Mouse (Mus musculus) G1E (cell line): ENCODE data around the gene Pde4d. TPM values are rescaled to one million over a fixed set of nuclear protein-coding genes. Genes with fewer than 3 reads are reported as not detected.

ENCODE experiments used
- ATAC-seq: 2 replicates; pipeline ENCODE4 v1.8.0; 2016; ENCODE audit warnings: mild to moderate bottlenecking; ENCODE audit not compliant: insufficient number of reproducible peaks, poor library complexity, low FRiP score, severe bottlenecking; ENCODE audit errors: extremely low read depth
- DNase-seq: peaks from one replicate; pipeline ENCODE4 v3.0.0; 2012; ENCODE audit warnings: low spot score
- H3K27me3 ChIP-seq: 2 replicates; pipeline ENCODE4 v1.6.1; 2012; ENCODE audit warnings: mild to moderate bottlenecking, low read length, inconsistent platforms; ENCODE audit not compliant: insufficient read depth
- H3K36me3 ChIP-seq: replicated peaks from 2 replicates; pipeline ENCODE3; 2012; ENCODE audit warnings: mild to moderate bottlenecking, inconsistent platforms
- H3K4me1 ChIP-seq: 2 replicates; pipeline ENCODE4 v1.6.1; 2012; ENCODE audit warnings: low read depth, low read length, inconsistent platforms, mixed read lengths; ENCODE audit not compliant: insufficient read depth
- H3K4me3 ChIP-seq: 2 replicates; pipeline ENCODE4 v1.5.1; 2012; ENCODE audit warnings: low read depth, mild to moderate bottlenecking, inconsistent platforms, low read length, moderate library complexity, mixed read lengths
- H3K9me3 ChIP-seq: replicated peaks from 2 replicates; pipeline ENCODE4 v1.6.1; 2012; ENCODE audit warnings: inconsistent platforms
- CTCF ChIP-seq: IDR thresholded peaks from 2 replicates; pipeline ENCODE4 v1.5.1; 2012; ENCODE audit warnings: low read depth, low read length, inconsistent platforms, mixed read lengths
- GATA1 ChIP-seq: IDR thresholded peaks from 2 replicates; pipeline ENCODE4 v1.6.1; 2012; ENCODE audit warnings: borderline replicate concordance, low read length, inconsistent platforms, mixed read lengths
- GATA2 ChIP-seq: IDR thresholded peaks from 2 replicates; pipeline ENCODE4 v1.6.1; 2012; ENCODE audit warnings: low read depth, low read length, inconsistent platforms, borderline replicate concordance
- POLR2AphosphoS5 ChIP-seq: IDR thresholded peaks from 2 replicates; pipeline ENCODE4 v1.6.1; 2012; ENCODE audit warnings: low read depth, low read length, inconsistent platforms; ENCODE audit not compliant: insufficient replicate concordance
- TAL1 ChIP-seq: conservative IDR thresholded peaks from 2 replicates; pipeline ENCODE4 v1.6.1; 2012; ENCODE audit warnings: low read depth, low read length, inconsistent platforms, mixed read lengths
- polyA plus RNA-seq: library from polyadenylated mRNA; stranded (reverse); fragments of >175 nt; gene quantifications from 2 replicates; pipeline ENCODE4 v1.2.3, GENCODE M21; 2012
- total RNA-seq, 2 experiments: library from RNA; stranded (forward) in 1 of 2; stranded (reverse) in 1 of 2; fragments of 200-1000 nt in 1 of 2; fragments of >200 nt in 1 of 2; fragmentation: Nextera tagmentation in 1 of 2; gene quantifications; 2 replicates each; pipeline ENCODE4 v1.2.3; 2014 to 2017

Gene Pde4d
- total and polyA plus RNA-seq, 3 experiments, result 8.2 to 124 (median 22.6) TPM

DNA sequence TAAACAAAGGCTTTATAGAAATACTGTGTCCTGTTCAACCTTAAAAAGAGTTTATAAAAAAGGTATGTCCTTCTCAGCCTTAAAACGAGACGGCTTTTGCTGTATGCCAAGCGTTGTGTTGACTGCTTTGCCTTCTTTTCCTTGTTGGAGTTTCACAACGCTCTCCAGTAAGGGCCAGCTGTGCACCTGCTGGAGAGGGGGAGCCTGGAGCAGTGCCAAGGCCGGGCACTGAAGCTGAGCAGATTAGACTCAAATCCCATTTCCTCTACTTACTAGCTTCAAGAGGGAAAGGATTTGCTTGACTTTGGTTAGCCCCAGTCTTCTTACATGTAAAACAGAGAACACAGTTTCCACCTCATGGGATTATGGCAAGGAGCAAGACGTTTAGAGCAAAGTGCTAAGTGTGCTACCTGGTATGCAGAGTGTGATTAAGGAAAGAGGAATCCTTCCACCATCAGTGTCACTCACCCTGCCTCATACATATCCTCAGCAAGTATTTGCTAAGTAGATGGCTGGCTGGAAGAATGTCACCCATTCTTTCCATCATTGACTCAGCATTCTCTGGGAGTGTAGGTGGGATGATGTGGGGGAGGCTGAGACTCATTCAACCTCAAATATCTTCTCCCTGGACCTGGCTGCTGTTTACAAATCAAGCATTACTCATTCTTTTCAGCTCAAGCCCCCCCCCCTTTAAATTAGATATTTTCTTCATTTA lies 149.6 kb downstream of the Pde4d start:
- no peaks in the 10 kb centered on the region for H3K36me3 ChIP-seq
- no peak for DNase-seq

DNA sequence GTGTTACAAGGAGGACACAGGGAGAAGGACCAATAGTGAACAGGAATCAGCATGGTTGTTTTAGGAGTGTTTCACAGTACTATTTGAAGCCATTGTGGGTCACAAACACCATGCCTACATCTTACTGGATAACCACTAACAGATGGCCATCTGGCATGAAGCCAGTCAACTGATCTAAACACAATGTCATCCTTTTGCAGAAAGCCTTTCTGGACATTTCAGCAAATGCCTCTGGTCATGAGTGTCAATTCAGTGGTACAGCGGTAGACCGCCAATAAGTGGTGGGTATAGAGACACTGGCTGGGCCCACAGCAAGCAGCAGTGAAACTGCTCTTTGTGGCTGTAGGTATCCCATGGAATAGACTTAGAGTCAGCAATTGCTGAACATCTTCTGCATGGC lies 151.3 kb downstream of the Pde4d start:
- no peaks in the 10 kb centered on the region for H3K36me3 ChIP-seq
- H3K4me3 ChIP-seq, result no peak overlapping the region
- H3K9me3 ChIP-seq, result no peaks in the 10 kb centered on the region
- H3K27me3 ChIP-seq, result no peaks in the 10 kb centered on the region
- no peak for DNase-seq
- ATAC-seq, result no peak
- H3K4me1 ChIP-seq, result no peaks in the 10 kb centered on the region
- TF ChIP-seq TAL1 (no peak), CTCF (no peak), POLR2AphosphoS5 (no peak), GATA1 (no peak), GATA2 (no peak)

More for the DNA sequence above, 149.6 kb downstream of the Pde4d start:
- H3K4me1 ChIP-seq, result no peaks in the 10 kb centered on the region
- no peaks in the 10 kb centered on the region for H3K27me3 ChIP-seq
- H3K4me3 ChIP-seq, result no peak overlapping the region
- H3K9me3 ChIP-seq, result no peaks in the 10 kb centered on the region
- no peak for ATAC-seq
- TF ChIP-seq GATA2 (no peak), GATA1 (no peak), POLR2AphosphoS5 (no peak), CTCF (no peak), TAL1 (no peak)

DNA sequence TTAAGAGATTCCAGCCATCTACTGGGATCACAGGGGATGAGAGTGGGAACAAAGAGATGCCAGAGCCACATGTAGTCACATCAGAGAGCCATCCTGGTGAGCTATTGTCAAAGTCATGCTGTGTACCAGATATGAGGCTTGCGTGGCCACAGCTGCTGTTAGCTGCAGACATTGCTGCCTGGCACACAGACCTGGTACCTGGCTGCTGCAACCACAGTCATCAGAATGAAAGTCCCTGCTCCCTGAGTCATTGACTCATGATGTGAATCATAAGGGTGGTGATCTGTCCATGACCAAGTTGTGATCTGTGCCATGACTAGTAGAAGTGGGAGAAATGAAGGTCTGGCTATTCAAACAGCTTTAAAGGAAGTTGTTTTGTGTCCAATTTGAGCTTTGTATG lies 153.8 kb downstream of the Pde4d start:
- Histone ChIP-seq H3K4me1 (no peaks in the 10 kb centered on the region), H3K36me3 (no peaks in the 10 kb centered on the region), H3K9me3 (no peaks in the 10 kb centered on the region), H3K4me3 (no peak overlapping the region), H3K27me3 (no peaks in the 10 kb centered on the region)
- ATAC-seq, result no peak
- no peak for DNase-seq
- TF ChIP-seq GATA1 (no peak), POLR2AphosphoS5 (no peak), CTCF (no peak), GATA2 (no peak), TAL1 (no peak)

DNA sequence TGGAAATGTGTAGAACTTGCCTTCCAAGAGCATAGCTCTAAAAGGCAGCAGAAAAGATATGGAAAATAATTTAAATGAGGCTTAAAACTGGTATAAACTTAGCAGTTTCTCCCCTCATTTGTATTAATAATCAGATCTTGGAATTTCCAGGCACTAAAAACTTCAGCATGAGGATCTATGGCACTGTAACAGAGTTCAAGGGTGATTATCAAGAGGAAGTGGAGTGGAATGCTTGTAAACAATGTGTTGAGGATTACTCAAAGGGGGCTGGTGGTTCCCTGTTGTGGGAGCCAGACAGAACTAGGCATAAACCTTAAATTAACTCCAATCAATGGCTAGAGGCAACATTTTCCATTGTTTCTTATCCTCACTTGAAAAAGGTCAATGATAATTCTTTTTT lies 154.5 kb downstream of the Pde4d start:
- Histone ChIP-seq H3K4me1 (no peaks in the 10 kb centered on the region), H3K36me3 (no peaks in the 10 kb centered on the region), H3K4me3 (no peak overlapping the region), H3K9me3 (no peaks in the 10 kb centered on the region), H3K27me3 (no peaks in the 10 kb centered on the region)
- no peak for ATAC-seq
- DNase-seq, result no peak
- no peak for TF ChIP-seq POLR2AphosphoS5
- TF ChIP-seq CTCF, result no peak
- no peak for TF ChIP-seq GATA1
- TF ChIP-seq TAL1, result no peak
- no peak for TF ChIP-seq GATA2

DNA sequence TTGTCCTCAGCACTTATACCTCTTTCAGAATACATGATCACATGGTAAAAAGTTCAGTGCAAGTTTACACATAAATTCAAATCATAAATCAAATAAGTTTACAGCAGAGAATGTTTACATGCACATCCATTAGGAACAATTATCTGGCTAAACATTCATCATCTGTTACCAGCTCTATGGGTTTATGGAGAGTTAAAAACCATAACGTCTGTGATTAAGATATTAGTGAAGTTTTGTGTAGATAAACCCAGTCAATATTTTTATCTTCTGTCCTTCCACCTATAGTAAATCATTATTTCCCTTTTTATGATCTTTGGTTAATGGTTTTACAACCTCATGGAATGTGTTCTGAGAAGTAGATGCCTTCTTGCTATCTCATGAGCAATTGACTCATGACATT lies 168.5 kb downstream of the Pde4d start:
- ATAC-seq (no peak), DNase-seq (no peak)
- Histone ChIP-seq H3K4me1 (no peaks in the 10 kb centered on the region), H3K36me3 (no peaks in the 10 kb centered on the region), H3K9me3 (no peaks in the 10 kb centered on the region), H3K4me3 (no peak overlapping the region), H3K27me3 (no peaks in the 10 kb centered on the region)
- TF ChIP-seq POLR2AphosphoS5 (no peak), CTCF (no peak), GATA1 (no peak), GATA2 (no peak), TAL1 (no peak)

DNA sequence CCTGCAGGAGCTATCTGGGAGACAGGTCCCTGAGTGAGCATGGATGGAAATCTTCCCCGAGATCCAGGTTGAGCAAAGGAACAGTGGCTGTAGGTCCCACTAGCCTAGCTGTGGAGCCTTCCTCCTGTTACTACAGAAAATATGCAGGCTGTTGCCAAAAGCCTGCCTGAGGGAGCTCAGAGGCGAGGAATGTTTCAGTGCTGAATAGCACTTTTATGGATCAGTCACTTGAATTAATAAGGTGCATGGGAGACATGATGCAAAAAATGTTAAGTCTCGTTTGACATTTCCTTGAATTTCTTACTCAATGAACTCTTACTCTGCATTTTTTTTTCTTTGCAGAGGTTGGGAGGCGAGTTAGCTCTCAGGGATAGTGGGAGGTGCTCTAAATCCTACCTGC lies 172.9 kb downstream of the Pde4d start:
- no peak for TF ChIP-seq GATA1
- TF ChIP-seq CTCF, result no peak
- no peak for TF ChIP-seq GATA2
- no peak for TF ChIP-seq TAL1
- TF ChIP-seq POLR2AphosphoS5, result no peak
- DNase-seq, result no peak
- Histone ChIP-seq H3K36me3 (no peaks in the 10 kb centered on the region), H3K4me3 (no peak overlapping the region), H3K27me3 (no peaks in the 10 kb centered on the region), H3K9me3 (no peaks in the 10 kb centered on the region), H3K4me1 (no peaks in the 10 kb centered on the region)
- ATAC-seq, result no peak
